Mouse (Mus musculus) MEL (cell line): ENCODE data around the gene Zswim5.

Experiments
- CTCF ChIP-seq, 3 experiments: IDR thresholded peaks in 2 of 3; conservative IDR thresholded peaks in 1 of 3; 2 replicates each; pipeline ENCODE4 v1.5.1; 2011 to 2012; ENCODE audit warnings: low read length in 3 of 3, low read depth in 2 of 3, mild to moderate bottlenecking in 2 of 3, improper control_type of control experiment in 1 of 3, inconsistent platforms in 1 of 3, mixed read lengths in 1 of 3, moderate library complexity in 1 of 3; ENCODE audit not compliant: control insufficient read depth in 1 of 3, insufficient read depth in 1 of 3, poor library complexity in 1 of 3, severe bottlenecking in 1 of 3
- ELF1 ChIP-seq: IDR thresholded peaks from 2 replicates; pipeline ENCODE4 v1.6.1; 2014; ENCODE audit warnings: low read depth, mild to moderate bottlenecking, inconsistent platforms, low read length, improper control_type of control experiment, moderate library complexity
- MAZ ChIP-seq: IDR thresholded peaks from 2 replicates; pipeline ENCODE4 v1.6.1; 2012; ENCODE audit warnings: low read depth, mild to moderate bottlenecking, inconsistent platforms, low read length, improper control_type of control experiment
- NELFE ChIP-seq: IDR thresholded peaks from 2 replicates; pipeline ENCODE4 v1.6.1; 2011; ENCODE audit warnings: low read depth, low read length, improper control_type of control experiment
- POLR2A ChIP-seq, 2 experiments: IDR thresholded peaks; 2 replicates each; pipeline ENCODE4 v1.6.1; 2011 to 2012; ENCODE audit warnings: low read length in 2 of 2, mild to moderate bottlenecking in 2 of 2, control low read depth in 1 of 2, improper control_type of control experiment in 1 of 2, low read depth in 1 of 2, moderate library complexity in 1 of 2; ENCODE audit not compliant: control insufficient read depth in 1 of 2, insufficient read depth in 1 of 2, poor library complexity in 1 of 2
- POLR2AphosphoS2 ChIP-seq: IDR thresholded peaks from 2 replicates; pipeline ENCODE4 v1.6.1; 2011; ENCODE audit warnings: low read length, improper control_type of control experiment

- TF ChIP-seq CTCF (IDR thresholded peaks at IDR 0.05 in 2 of 3, conservative IDR thresholded peaks at IDR 0.05 in 1 of 3; ENCODE audit: control insufficient read depth in 1 of 3, insufficient read depth in 1 of 3, low read depth in 2 of 3, low read length in 3 of 3, poor library complexity in 1 of 3, severe bottlenecking in 1 of 3) (no peak), POLR2A (IDR thresholded peaks at IDR 0.05; ENCODE audit: control insufficient read depth in 1 of 2, insufficient read depth in 1 of 2, low read depth in 1 of 2, low read length in 2 of 2, poor library complexity in 1 of 2) (no peak), ELF1 (no peak), MAZ (no peak), NELFE (no peak), POLR2AphosphoS2 (no peak)
Measured at GRCm38 (mm10) chr4:116849901-116850300, 27.3 kb upstream of the Zswim5 start.
